22 mouse cellular contexts compared by ENCODE assay signal in genomic region chr19:5927532-5927931, GRCm38 (mm10). TPM values are rescaled to one million over a fixed set of nuclear protein-coding genes. Genes with fewer than 3 reads are reported as not detected.
A peak's percentile ranks its signal among the peaks of the same experiment; 100 is the strongest.
DNase-seq lines count a peak whose midpoint lies in the region; ATAC-seq and TF ChIP-seq lines count a peak whose summit lies in the region.
"Had no signal": no experiment of that assay in that cellular context is flagged by ENCODE, and none has a peak within 500 bp of the region (broad histone marks: within the 10 kb centered on the region; RNA-seq: fewer than 3 reads in every experiment).

No protein-coding gene starts in this region.

- no peak overlapping the region for H3K4me3 ChIP-seq in gastrocnemius, adult 2 months
- H3K4me3 ChIP-seq in kidney, embryonic 16.5 days (ENCODE audit: low read length): no peak overlapping the region
- H3K4me3 ChIP-seq in kidney, embryonic 14.5 days (ENCODE audit: low read length): no peak overlapping the region
- peak overlapping the region; percentile 23 for H3K4me3 ChIP-seq in megakaryocyte, embryonic 14.5 days (replicated peaks)
- no peak overlapping the region for H3K4me3 ChIP-seq in brown adipose tissue, adult 24 weeks (ENCODE audit: insufficient read depth, low read depth, low read length)
- H3K4me3 ChIP-seq: erythroblast, embryonic 14.5 days; forebrain, embryonic 10.5 days; heart, embryonic 15.5 days; hindbrain, embryonic 10.5 days had no signal

- peaks cover 64% of the 10 kb centered on the region for H3K4me1 ChIP-seq in kidney, embryonic 16.5 days (ENCODE audit: insufficient read depth, low read length)
- H3K4me1 ChIP-seq in kidney, embryonic 14.5 days (ENCODE audit: control insufficient read depth, insufficient read depth, low read length): peaks cover 32% of the 10 kb centered on the region
- peaks cover 81% of the 10 kb centered on the region for H3K4me1 ChIP-seq in megakaryocyte, embryonic 14.5 days
- peaks cover 28% of the 10 kb centered on the region for H3K4me1 ChIP-seq in brown adipose tissue, adult 24 weeks (ENCODE audit: control insufficient read depth, insufficient read depth, insufficient read length, low read length)

- H3K9me3 ChIP-seq in kidney, embryonic 16.5 days (ENCODE audit: low read length): no peaks in the 10 kb centered on the region
- H3K9me3 ChIP-seq in kidney, embryonic 14.5 days (ENCODE audit: control insufficient read depth, low read length): no peaks in the 10 kb centered on the region
- no peaks in the 10 kb centered on the region for H3K9me3 ChIP-seq in megakaryocyte, embryonic 14.5 days
- H3K9me3 ChIP-seq: forebrain, embryonic 10.5 days; heart, embryonic 15.5 days; hindbrain, embryonic 10.5 days had no signal

- no peaks in the 10 kb centered on the region for H3K36me3 ChIP-seq in kidney, embryonic 16.5 days (ENCODE audit: insufficient read depth, low read length)
- no peaks in the 10 kb centered on the region for H3K36me3 ChIP-seq in kidney, embryonic 14.5 days (ENCODE audit: control insufficient read depth, insufficient read depth, low read length)
- no peaks in the 10 kb centered on the region for H3K36me3 ChIP-seq in megakaryocyte, embryonic 14.5 days (replicated peaks; ENCODE audit: low read length)
- H3K36me3 ChIP-seq: forebrain, embryonic 10.5 days; heart, embryonic 15.5 days; hindbrain, embryonic 10.5 days had no signal

- H3K9ac ChIP-seq in kidney, embryonic 16.5 days (replicated peaks; ENCODE audit: low read length): no peak overlapping the region
- no peak overlapping the region for H3K9ac ChIP-seq in kidney, embryonic 14.5 days (ENCODE audit: low read depth, low read length)
- H3K9ac ChIP-seq: heart, embryonic 15.5 days; hindbrain, embryonic 14.5 days had no signal

- 49% methylated on average over 8 of the region's 8 CpGs for WGBS in kidney, embryonic 16.5 days
- WGBS in kidney, embryonic 14.5 days: 52% methylated on average over 8 of the region's 8 CpGs

- no peak overlapping the region for H3K4me2 ChIP-seq in kidney, embryonic 16.5 days (replicated peaks; ENCODE audit: low read depth, low read length)
- no peak overlapping the region for H3K4me2 ChIP-seq in kidney, embryonic 14.5 days (replicated peaks; ENCODE audit: low read depth, low read length)
- H3K4me2 ChIP-seq: heart, embryonic 11.5 days; heart, embryonic 15.5 days; hindbrain, embryonic 14.5 days had no signal

- intact Hi-C loops in gastrocnemius, adult 2 months (cut with DNase I): no loop called here

- H3K27ac ChIP-seq in gastrocnemius, adult 2 months: 0 out of 2 replicates have a peak overlapping the region, but pooled peaks have one; percentile 1
- H3K27ac ChIP-seq in kidney, embryonic 16.5 days (ENCODE audit: low read length): peak overlapping the region; percentile 57; the same call in 1 of the 2 replicates
- no peak overlapping the region for H3K27ac ChIP-seq in kidney, embryonic 14.5 days (ENCODE audit: low read depth, low read length)
- H3K27ac ChIP-seq in brown adipose tissue, adult 24 weeks (replicated peaks; ENCODE audit: low read depth, low read length): peak overlapping the region; percentile 59
- H3K27ac ChIP-seq: forebrain, embryonic 10.5 days; heart, embryonic 15.5 days; hindbrain, embryonic 10.5 days; hindbrain, embryonic 14.5 days had no signal

- no peaks in the 10 kb centered on the region for H3K27me3 ChIP-seq in kidney, embryonic 16.5 days (ENCODE audit: insufficient read depth, low read length)
- H3K27me3 ChIP-seq in kidney, embryonic 14.5 days (ENCODE audit: control insufficient read depth, insufficient read depth, low read length): no peaks in the 10 kb centered on the region
- peaks cover 14% of the 10 kb centered on the region for H3K27me3 ChIP-seq in megakaryocyte, embryonic 14.5 days (replicated peaks)
- H3K27me3 ChIP-seq: heart, embryonic 15.5 days had no signal

- DNase-seq in gastrocnemius, adult 2 months: no peak
- DNase-seq in gastrocnemius, adult 18-20 months (ENCODE audit: low spot score): no peak
- DNase-seq in frontal cortex, postnatal 14 days (ENCODE audit: low spot score in 2 of 2): no peak
- DNase-seq: adrenal gland, postnatal 10 days; cerebellum, adult 11-12 months; cerebellum, adult 9-10 months; cerebellum, postnatal 36 days; gastrocnemius, postnatal 25 days; heart, postnatal 14 days had no signal

- TF ChIP-seq CTCF in gastrocnemius, adult 2 months (IDR thresholded peaks at IDR 0.05): no peak

- no peak for ATAC-seq in kidney, embryonic 16.5 days (ENCODE audit: low FRiP score, low TSS enrichment)
- ATAC-seq in kidney, embryonic 14.5 days (ENCODE audit: low FRiP score, low TSS enrichment): no peak
- no peak for ATAC-seq in megakaryocyte, adult 5-6 weeks (ENCODE audit: poor library complexity, severe bottlenecking)
- ATAC-seq: forebrain, embryonic 14.5 days had no signal

RNA-seq across cellular contexts. Expression of gene Cdc42ep2, which starts 2.9 kb away (rescaled TPM):
- total RNA-seq in gastrocnemius, adult 2 months (2021): 10 to 100 TPM in 1 of 2 experiments, 1 to 10 TPM in 1; 8.2 to 14.3 TPM
- total RNA-seq in gastrocnemius, adult 18-20 months (2021): 10 to 100 TPM in 1 of 2 experiments, 1 to 10 TPM in 1; 8.9 to 11.2 TPM
- 16.5 and 17.3 TPM in 2 replicates for polyA plus RNA-seq in kidney, embryonic 16.5 days (2015; fragmentation: Nextera tagmentation; extraction: Ambion mirVana)
- 10.5 and 10.8 TPM in 2 replicates for polyA plus RNA-seq in kidney, embryonic 14.5 days (2014; fragmentation: Nextera tagmentation; extraction: Ambion mirVana)
- 4.4 and 15.7 TPM in 2 replicates for polyA plus RNA-seq in megakaryocyte, embryonic 14.5 days (2012; ENCODE audit: insufficient read depth, low replicate concordance)
- 3.0 and 3.4 TPM in 2 replicates for total RNA-seq in megakaryocyte, adult 5-6 weeks (2015)
- 1.7 and 1.9 TPM in 2 replicates for total RNA-seq in megakaryocyte, adult 5-6 weeks (2017)
- 4.0 and 5.4 TPM in 2 replicates for polyA plus RNA-seq in brown adipose tissue, adult 24 weeks (2012; ENCODE audit: insufficient read depth, insufficient read length, missing spikeins)
- total RNA-seq: granulocyte monocyte progenitor cell, adult 5-6 weeks had no signal

RNA-seq across cellular contexts. Expression of gene Dpf2, which starts 14.7 kb away (rescaled TPM):
- total RNA-seq in gastrocnemius, adult 2 months (2021): 10 to 100 TPM; 87.8 to 88.4 TPM
- total RNA-seq in gastrocnemius, adult 18-20 months (2021): 10 to 100 TPM; 76.3 to 85.1 TPM
- polyA plus RNA-seq in kidney, embryonic 16.5 days (2015; fragmentation: Nextera tagmentation; extraction: Ambion mirVana): 185 and 188 TPM in 2 replicates
- polyA plus RNA-seq in kidney, embryonic 14.5 days (2014; fragmentation: Nextera tagmentation; extraction: Ambion mirVana): 132 and 167 TPM in 2 replicates
- 23.0 and 44.7 TPM in 2 replicates for polyA plus RNA-seq in megakaryocyte, embryonic 14.5 days (2012; ENCODE audit: insufficient read depth, low replicate concordance)
- total RNA-seq in megakaryocyte, adult 5-6 weeks (2015): 52.2 and 52.4 TPM in 2 replicates
- total RNA-seq in megakaryocyte, adult 5-6 weeks (2017): 88.7 and 107 TPM in 2 replicates
- 22.6 and 36.6 TPM in 2 replicates for polyA plus RNA-seq in brown adipose tissue, adult 24 weeks (2012; ENCODE audit: insufficient read depth, insufficient read length, missing spikeins)

RNA-seq across cellular contexts. Expression of gene Tigd3, which starts 33.6 kb away (rescaled TPM):
- total RNA-seq in gastrocnemius, adult 2 months (2021): under 1 TPM; 0.10 to 0.20 TPM
- total RNA-seq in gastrocnemius, adult 18-20 months (2021): under 1 TPM; 0.21 TPM
- polyA plus RNA-seq in kidney, embryonic 16.5 days (2015; fragmentation: Nextera tagmentation; extraction: Ambion mirVana): 3.7 and 4.4 TPM in 2 replicates
- polyA plus RNA-seq in kidney, embryonic 14.5 days (2014; fragmentation: Nextera tagmentation; extraction: Ambion mirVana): 2.9 and 4.0 TPM in 2 replicates
- 0.57 and 1.3 TPM in 2 replicates for polyA plus RNA-seq in megakaryocyte, embryonic 14.5 days (2012; ENCODE audit: insufficient read depth, low replicate concordance)
- total RNA-seq in megakaryocyte, adult 5-6 weeks (2015): 0.54 and 0.59 TPM in 2 replicates
- total RNA-seq in megakaryocyte, adult 5-6 weeks (2017): 1.0 and 1.8 TPM in 2 replicates
- polyA plus RNA-seq in brown adipose tissue, adult 24 weeks (2012; ENCODE audit: insufficient read depth, insufficient read length, missing spikeins): not detected in 2 replicates

RNA-seq across cellular contexts. Expression of gene Pola2, which starts 36.5 kb away (rescaled TPM):
- 1 to 10 TPM; 8.9 to 9.2 TPM for total RNA-seq in gastrocnemius, adult 2 months (2021)
- 1 to 10 TPM; 6.2 to 8.7 TPM for total RNA-seq in gastrocnemius, adult 18-20 months (2021)
- 77.7 and 82.1 TPM in 2 replicates for polyA plus RNA-seq in kidney, embryonic 16.5 days (2015; fragmentation: Nextera tagmentation; extraction: Ambion mirVana)
- polyA plus RNA-seq in kidney, embryonic 14.5 days (2014; fragmentation: Nextera tagmentation; extraction: Ambion mirVana): 74.2 and 95.3 TPM in 2 replicates
- 11.0 and 14.1 TPM in 2 replicates for polyA plus RNA-seq in megakaryocyte, embryonic 14.5 days (2012; ENCODE audit: insufficient read depth, low replicate concordance)
- 36.9 and 37.7 TPM in 2 replicates for total RNA-seq in megakaryocyte, adult 5-6 weeks (2015)
- total RNA-seq in megakaryocyte, adult 5-6 weeks (2017): 29.0 and 33.7 TPM in 2 replicates
- polyA plus RNA-seq in brown adipose tissue, adult 24 weeks (2012; ENCODE audit: insufficient read depth, insufficient read length, missing spikeins): 6.5 and 7.0 TPM in 2 replicates

RNA-seq across cellular contexts. Expression of gene Slc25a45, which starts 49.9 kb away (rescaled TPM):
- under 1 TPM; 0.79 to 0.84 TPM for total RNA-seq in gastrocnemius, adult 2 months (2021)
- total RNA-seq in gastrocnemius, adult 18-20 months (2021): under 1 TPM; 0.59 to 0.90 TPM
- 14.8 and 15.7 TPM in 2 replicates for polyA plus RNA-seq in kidney, embryonic 16.5 days (2015; fragmentation: Nextera tagmentation; extraction: Ambion mirVana)
- 3.3 and 3.5 TPM in 2 replicates for polyA plus RNA-seq in kidney, embryonic 14.5 days (2014; fragmentation: Nextera tagmentation; extraction: Ambion mirVana)
- 3.6 and 6.9 TPM in 2 replicates for polyA plus RNA-seq in megakaryocyte, embryonic 14.5 days (2012; ENCODE audit: insufficient read depth, low replicate concordance)
- total RNA-seq in megakaryocyte, adult 5-6 weeks (2015): 55.6 and 67.9 TPM in 2 replicates
- total RNA-seq in megakaryocyte, adult 5-6 weeks (2017): 69.1 and 73.5 TPM in 2 replicates
- 2.3 and 2.4 TPM in 2 replicates for polyA plus RNA-seq in brown adipose tissue, adult 24 weeks (2012; ENCODE audit: insufficient read depth, insufficient read length, missing spikeins)
- polyA plus RNA-seq: erythroblast, embryonic 14.5 days had no signal
